Comparison of ENCODE assay signal across 14 mouse cellular contexts in genomic region chr2:130704040-130705001, GRCm38 (mm10). TPM values are rescaled to one million over a fixed set of nuclear protein-coding genes. Genes with fewer than 3 reads are reported as not detected.
DNase-seq lines count a peak whose midpoint lies in the region; ATAC-seq and TF ChIP-seq lines count a peak whose summit lies in the region.
"Had no signal": no experiment of that assay in that cellular context is flagged by ENCODE, and none has a peak within 500 bp of the region (broad histone marks: within the 10 kb centered on the region; RNA-seq: fewer than 3 reads in every experiment).

No protein-coding gene starts in this region.

- H3K36me3 ChIP-seq in hindbrain, postnatal 0 days (ENCODE audit: insufficient read depth, low read length), result peaks cover 16% of the 10 kb centered on the region
- peaks cover 37% of the 10 kb centered on the region for H3K36me3 ChIP-seq in hindbrain, embryonic 13.5 days
- H3K36me3 ChIP-seq in midbrain, embryonic 16.5 days (ENCODE audit: control insufficient read depth, insufficient read depth, low read length), result peaks cover 15% of the 10 kb centered on the region
- H3K36me3 ChIP-seq in midbrain, embryonic 11.5 days (ENCODE audit: control insufficient read depth, insufficient read depth, low read length), result no peaks in the 10 kb centered on the region
- H3K36me3 ChIP-seq in liver, embryonic 11.5 days (ENCODE audit: control insufficient read depth, insufficient read depth, low read length), result no peaks in the 10 kb centered on the region

- H3K9ac ChIP-seq in hindbrain, postnatal 0 days (replicated peaks; ENCODE audit: low read length), result no peak overlapping the region
- H3K9ac ChIP-seq in hindbrain, embryonic 13.5 days, result no peak overlapping the region
- H3K9ac ChIP-seq in midbrain, embryonic 16.5 days (ENCODE audit: low read depth, low read length), result no peak overlapping the region
- no peak overlapping the region for H3K9ac ChIP-seq in midbrain, embryonic 11.5 days (ENCODE audit: low read length)
- H3K9ac ChIP-seq in liver, embryonic 11.5 days (ENCODE audit: low read depth, low read length), result no peak overlapping the region
- H3K9ac ChIP-seq: liver, embryonic 14.5 days had no signal

- H3K9me3 ChIP-seq in hindbrain, postnatal 0 days (ENCODE audit: low read length), result no peaks in the 10 kb centered on the region
- no peaks in the 10 kb centered on the region for H3K9me3 ChIP-seq in hindbrain, embryonic 13.5 days
- no peaks in the 10 kb centered on the region for H3K9me3 ChIP-seq in midbrain, embryonic 16.5 days (replicated peaks; ENCODE audit: control insufficient read depth, low read length, poor library complexity, severe bottlenecking)
- H3K9me3 ChIP-seq in midbrain, embryonic 11.5 days (ENCODE audit: control insufficient read depth, low read length), result no peaks in the 10 kb centered on the region
- H3K9me3 ChIP-seq in liver, embryonic 11.5 days (ENCODE audit: control insufficient read depth, low read length), result no peaks in the 10 kb centered on the region

- ATAC-seq in hindbrain, postnatal 0 days, result peak; percentile 57; the same call in 1 of the 2 replicates
- ATAC-seq in hindbrain, embryonic 13.5 days (ENCODE audit: low FRiP score), result no peak
- ATAC-seq in midbrain, embryonic 16.5 days, result 0 out of 2 replicates have a peak, but pooled peaks have one; percentile 18
- ATAC-seq in midbrain, embryonic 11.5 days (ENCODE audit: low FRiP score), result no peak
- ATAC-seq in liver, embryonic 11.5 days (replicated peaks; ENCODE audit: low FRiP score), result no peak
- ATAC-seq: inflammation-experienced regulatory T-cells, adult 6 months had no signal

- TF ChIP-seq CTCF in hindbrain, postnatal 0 days (IDR thresholded peaks at IDR 0.05; ENCODE audit: low read depth), result no peak

- H3K4me1 ChIP-seq in hindbrain, postnatal 0 days (ENCODE audit: insufficient read depth, low read length), result no peaks in the 10 kb centered on the region
- H3K4me1 ChIP-seq in hindbrain, embryonic 13.5 days (replicated peaks), result peaks cover 2% of the 10 kb centered on the region; the same call in 1 of the 2 replicates
- H3K4me1 ChIP-seq in midbrain, embryonic 16.5 days (ENCODE audit: control insufficient read depth, insufficient read depth, low read length), result no peaks in the 10 kb centered on the region
- no peaks in the 10 kb centered on the region for H3K4me1 ChIP-seq in midbrain, embryonic 11.5 days (ENCODE audit: control insufficient read depth, insufficient read depth, low read length)
- no peaks in the 10 kb centered on the region; the same call in 1 of the 2 replicates for H3K4me1 ChIP-seq in liver, embryonic 11.5 days (replicated peaks; ENCODE audit: control insufficient read depth, insufficient read depth, low read length)

- H3K27ac ChIP-seq in hindbrain, postnatal 0 days, result peak overlapping the region; percentile 45; the same call in 1 of the 2 replicates
- H3K27ac ChIP-seq in hindbrain, embryonic 13.5 days, result no peak overlapping the region
- H3K27ac ChIP-seq in midbrain, embryonic 16.5 days (ENCODE audit: low read length), result 0 out of 2 replicates have a peak overlapping the region, but pooled peaks have one; percentile 28
- H3K27ac ChIP-seq in midbrain, embryonic 11.5 days (ENCODE audit: low read depth, low read length), result no peak overlapping the region
- H3K27ac ChIP-seq in liver, embryonic 11.5 days (ENCODE audit: low read depth, low read length), result no peak overlapping the region
- H3K27ac ChIP-seq: liver, embryonic 14.5 days had no signal

- H3K4me3 ChIP-seq in hindbrain, postnatal 0 days (ENCODE audit: low read length), result no peak overlapping the region
- H3K4me3 ChIP-seq in hindbrain, embryonic 13.5 days, result no peak overlapping the region
- H3K4me3 ChIP-seq in midbrain, embryonic 16.5 days (ENCODE audit: low read depth, low read length), result no peak overlapping the region
- H3K4me3 ChIP-seq in midbrain, embryonic 11.5 days (ENCODE audit: low read depth, low read length), result no peak overlapping the region
- no peak overlapping the region for H3K4me3 ChIP-seq in liver, embryonic 11.5 days (ENCODE audit: low read depth, low read length)

- 49% methylated on average over 9 of the region's 9 CpGs for WGBS in hindbrain, postnatal 0 days
- WGBS in hindbrain, embryonic 13.5 days, result 70% methylated on average over 9 of the region's 9 CpGs
- 73% methylated on average over 9 of the region's 9 CpGs for WGBS in midbrain, embryonic 16.5 days
- WGBS in midbrain, embryonic 11.5 days, result 69% methylated on average over 9 of the region's 9 CpGs
- 66% methylated on average over 9 of the region's 9 CpGs for whole genome bisulfite sequencing in liver, embryonic 11.5 days

- peak; percentile 58 for DNase-seq in cerebellum, postnatal 14 days
- no peak for DNase-seq in cerebellum, adult 11 months
- DNase-seq in hindbrain, postnatal 0 days (ENCODE audit: low spot score), result peak; percentile 66
- DNase-seq in midbrain, embryonic 11.5 days (ENCODE audit: low spot score, missing footprints), result no peak
- no peak for DNase-seq in thymus, postnatal 25 days
- no peak for DNase-seq in liver, embryonic 11.5 days (ENCODE audit: low spot score)
- DNase-seq: adrenal gland, adult 2 months; cerebellum, adult 18-20 months; gastrocnemius, postnatal 14 days; layer of hippocampus, postnatal 36 days had no signal

- H3K4me2 ChIP-seq in hindbrain, postnatal 0 days (ENCODE audit: low read depth, low read length), result no peak overlapping the region
- no peak overlapping the region for H3K4me2 ChIP-seq in hindbrain, embryonic 13.5 days
- no peak overlapping the region for H3K4me2 ChIP-seq in midbrain, embryonic 16.5 days (ENCODE audit: low read length)
- H3K4me2 ChIP-seq in midbrain, embryonic 11.5 days, result no peak overlapping the region
- H3K4me2 ChIP-seq in liver, embryonic 11.5 days, result no peak overlapping the region

- H3K27me3 ChIP-seq in hindbrain, postnatal 0 days (ENCODE audit: insufficient read depth, low read length), result no peaks in the 10 kb centered on the region
- H3K27me3 ChIP-seq in hindbrain, embryonic 13.5 days, result peaks cover 7% of the 10 kb centered on the region
- no peaks in the 10 kb centered on the region; the same call in 1 of the 2 replicates for H3K27me3 ChIP-seq in midbrain, embryonic 16.5 days (ENCODE audit: control insufficient read depth, insufficient read depth, low read depth, low read length)
- H3K27me3 ChIP-seq in midbrain, embryonic 11.5 days (ENCODE audit: control insufficient read depth, insufficient read depth, low read length), result no peaks in the 10 kb centered on the region
- H3K27me3 ChIP-seq in liver, embryonic 11.5 days (replicated peaks; ENCODE audit: control insufficient read depth, insufficient read depth, low read length), result peaks cover 2% of the 10 kb centered on the region; the same call in 1 of the 2 replicates

RNA-seq across cellular contexts. Expression of gene Slc4a11, which starts 7.0 kb away (rescaled TPM):
- 0.16 and 1.2 TPM in 2 replicates for total RNA-seq in hindbrain, postnatal 0 days (2014; rRNA removed)
- 0.49 and 0.53 TPM in 2 replicates for polyA plus RNA-seq in hindbrain, postnatal 0 days (2015; fragmentation: Nextera tagmentation; extraction: Ambion mirVana)
- polyA plus RNA-seq in hindbrain, embryonic 13.5 days (2015; fragmentation: Nextera tagmentation; extraction: Ambion mirVana), result 0.32 and 1.1 TPM in 2 replicates
- 0.41 and 0.45 TPM in 2 replicates for polyA plus RNA-seq in midbrain, embryonic 16.5 days (2015; fragmentation: Nextera tagmentation; extraction: Ambion mirVana)
- 0.40 and 0.42 TPM in 2 replicates for polyA plus RNA-seq in midbrain, embryonic 11.5 days (2014; fragmentation: Nextera tagmentation; extraction: Ambion mirVana)
- polyA plus RNA-seq in liver, embryonic 11.5 days (2014; fragmentation: Nextera tagmentation; extraction: Ambion mirVana), result 0.30 and 0.45 TPM in 2 replicates

RNA-seq across cellular contexts. Expression of gene Itpa, which starts 36.9 kb away (rescaled TPM):
- total RNA-seq in hindbrain, postnatal 0 days (2014; rRNA removed), result 137 TPM in 2 replicates
- 123 TPM in 2 replicates for polyA plus RNA-seq in hindbrain, postnatal 0 days (2015; fragmentation: Nextera tagmentation; extraction: Ambion mirVana)
- 141 and 143 TPM in 2 replicates for polyA plus RNA-seq in hindbrain, embryonic 13.5 days (2015; fragmentation: Nextera tagmentation; extraction: Ambion mirVana)
- polyA plus RNA-seq in midbrain, embryonic 16.5 days (2015; fragmentation: Nextera tagmentation; extraction: Ambion mirVana), result 136 and 137 TPM in 2 replicates
- polyA plus RNA-seq in midbrain, embryonic 11.5 days (2014; fragmentation: Nextera tagmentation; extraction: Ambion mirVana), result 144 and 156 TPM in 2 replicates
- polyA plus RNA-seq in liver, embryonic 11.5 days (2014; fragmentation: Nextera tagmentation; extraction: Ambion mirVana), result 105 and 106 TPM in 2 replicates

RNA-seq across cellular contexts. Expression of gene Ddrgk1, which starts 39.9 kb away (rescaled TPM):
- total RNA-seq in hindbrain, postnatal 0 days (2014; rRNA removed), result 14.4 and 21.2 TPM in 2 replicates
- polyA plus RNA-seq in hindbrain, postnatal 0 days (2015; fragmentation: Nextera tagmentation; extraction: Ambion mirVana), result 83.3 and 90.6 TPM in 2 replicates
- 72.0 and 74.1 TPM in 2 replicates for polyA plus RNA-seq in hindbrain, embryonic 13.5 days (2015; fragmentation: Nextera tagmentation; extraction: Ambion mirVana)
- polyA plus RNA-seq in midbrain, embryonic 16.5 days (2015; fragmentation: Nextera tagmentation; extraction: Ambion mirVana), result 71.0 and 77.1 TPM in 2 replicates
- 37.6 and 46.7 TPM in 2 replicates for polyA plus RNA-seq in midbrain, embryonic 11.5 days (2014; fragmentation: Nextera tagmentation; extraction: Ambion mirVana)
- polyA plus RNA-seq in liver, embryonic 11.5 days (2014; fragmentation: Nextera tagmentation; extraction: Ambion mirVana), result 61.2 and 62.9 TPM in 2 replicates

Comparison
In these comparisons a context has a peak if more than half of its experiments do, and no peak if none do; other contexts are left out.
1. DNase-seq: peak in cerebellum, postnatal 14 days (2 of 2) and hindbrain, postnatal 0 days (single experiment); none in cerebellum, adult 11 months (single experiment), midbrain, embryonic 11.5 days (single experiment), thymus, postnatal 25 days (single experiment) and liver, embryonic 11.5 days (single experiment).
2. ATAC-seq: peak in hindbrain, postnatal 0 days (single experiment) and midbrain, embryonic 16.5 days (single experiment); none in hindbrain, embryonic 13.5 days (single experiment), midbrain, embryonic 11.5 days (single experiment) and liver, embryonic 11.5 days (single experiment).
3. H3K27ac ChIP-seq: peak in hindbrain, postnatal 0 days (single experiment) and midbrain, embryonic 16.5 days (single experiment); none in hindbrain, embryonic 13.5 days (single experiment), midbrain, embryonic 11.5 days (single experiment) and liver, embryonic 11.5 days (single experiment).